Comparison of ENCODE assay signal across 22 mouse cellular contexts in genomic region chr8:122092476-122092875, GRCm38 (mm10).
A peak's percentile ranks its signal among the peaks of the same experiment; 100 is the strongest.
DNase-seq lines count a peak whose midpoint lies in the region; ATAC-seq and TF ChIP-seq lines count a peak whose summit lies in the region.
"Had no signal": no experiment of that assay in that cellular context is flagged by ENCODE, and none has a peak within 500 bp of the region (broad histone marks: within the 10 kb centered on the region; RNA-seq: fewer than 3 reads in every experiment).

No protein-coding gene starts in this region.

- no peaks in the 10 kb centered on the region for H3K36me3 ChIP-seq in embryonic facial prominence, embryonic 12.5 days
- no peaks in the 10 kb centered on the region for H3K36me3 ChIP-seq in embryonic facial prominence, embryonic 10.5 days (replicated peaks)
- no peaks in the 10 kb centered on the region for H3K36me3 ChIP-seq in lung, embryonic 15.5 days
- H3K36me3 ChIP-seq in embryonic facial prominence, embryonic 13.5 days = no peaks in the 10 kb centered on the region
- H3K36me3 ChIP-seq: forebrain, embryonic 12.5 days; G1E; heart, embryonic 13.5 days; hindbrain, embryonic 15.5 days had no signal

- peaks cover 10% of the 10 kb centered on the region for H3K4me1 ChIP-seq in embryonic facial prominence, embryonic 12.5 days
- peaks cover 17% of the 10 kb centered on the region for H3K4me1 ChIP-seq in embryonic facial prominence, embryonic 10.5 days
- peaks cover 13% of the 10 kb centered on the region; the same call in 1 of the 2 replicates for H3K4me1 ChIP-seq in lung, embryonic 15.5 days
- H3K4me1 ChIP-seq in lung, adult 2 months (ENCODE audit: control insufficient read depth, insufficient read depth, low read length) = no peaks in the 10 kb centered on the region
- peaks cover 25% of the 10 kb centered on the region for H3K4me1 ChIP-seq in embryonic facial prominence, embryonic 13.5 days
- H3K4me1 ChIP-seq: heart, embryonic 13.5 days had no signal

- H3K27ac ChIP-seq in embryonic facial prominence, embryonic 12.5 days = 0 out of 2 replicates have a peak overlapping the region, but pooled peaks have one; percentile 51
- H3K27ac ChIP-seq in embryonic facial prominence, embryonic 10.5 days (replicated peaks) = no peak overlapping the region
- peak overlapping the region; percentile 40; the same call in 1 of the 2 replicates for H3K27ac ChIP-seq in lung, embryonic 15.5 days
- H3K27ac ChIP-seq in embryonic facial prominence, embryonic 13.5 days = peak overlapping the region; percentile 52; the same call in 1 of the 2 replicates
- H3K27ac ChIP-seq: forebrain, embryonic 12.5 days; heart, embryonic 13.5 days; hindbrain, embryonic 15.5 days had no signal

- no peak for TF ChIP-seq POLR2A in lung, adult 2 months (IDR thresholded peaks at IDR 0.05; ENCODE audit: borderline replicate concordance, extremely low read depth, low read depth, low read length)

- 75% methylated on average over 5 of the region's 5 CpGs for WGBS in embryonic facial prominence, embryonic 12.5 days
- WGBS in embryonic facial prominence, embryonic 10.5 days = 85% methylated on average over 5 of the region's 5 CpGs
- 33% methylated on average over 5 of the region's 5 CpGs for WGBS in lung, embryonic 15.5 days
- WGBS in lung, adult 2 months = 57% methylated on average over 5 of the region's 5 CpGs
- 74% methylated on average over 5 of the region's 5 CpGs for WGBS in embryonic facial prominence, embryonic 13.5 days

- H3K27me3 ChIP-seq in embryonic facial prominence, embryonic 12.5 days = no peaks in the 10 kb centered on the region
- peaks cover 5% of the 10 kb centered on the region; the same call in 1 of the 2 replicates for H3K27me3 ChIP-seq in embryonic facial prominence, embryonic 10.5 days (replicated peaks; ENCODE audit: low read depth, poor library complexity, severe bottlenecking)
- peaks cover 39% of the 10 kb centered on the region for H3K27me3 ChIP-seq in lung, embryonic 15.5 days
- no peaks in the 10 kb centered on the region for H3K27me3 ChIP-seq in embryonic facial prominence, embryonic 13.5 days
- H3K27me3 ChIP-seq: heart, embryonic 13.5 days; hindbrain, embryonic 15.5 days had no signal

- H3K9me3 ChIP-seq in embryonic facial prominence, embryonic 12.5 days = no peaks in the 10 kb centered on the region
- no peaks in the 10 kb centered on the region for H3K9me3 ChIP-seq in embryonic facial prominence, embryonic 10.5 days
- H3K9me3 ChIP-seq in lung, embryonic 15.5 days = no peaks in the 10 kb centered on the region
- no peaks in the 10 kb centered on the region for H3K9me3 ChIP-seq in embryonic facial prominence, embryonic 13.5 days
- H3K9me3 ChIP-seq: forebrain, embryonic 12.5 days; G1E; heart, embryonic 13.5 days; hindbrain, embryonic 15.5 days had no signal

- H3K4me2 ChIP-seq in embryonic facial prominence, embryonic 12.5 days (replicated peaks) = no peak overlapping the region
- H3K4me2 ChIP-seq in lung, embryonic 15.5 days = no peak overlapping the region
- H3K4me2 ChIP-seq in embryonic facial prominence, embryonic 13.5 days = no peak overlapping the region
- H3K4me2 ChIP-seq: forebrain, embryonic 12.5 days; heart, embryonic 13.5 days; hindbrain, embryonic 15.5 days had no signal

- no peak for TF ChIP-seq CTCF in lung, adult 2 months (IDR thresholded peaks at IDR 0.05; ENCODE audit: insufficient read depth, low read length)

- no peak overlapping the region for H3K9ac ChIP-seq in embryonic facial prominence, embryonic 12.5 days
- no peak overlapping the region for H3K9ac ChIP-seq in lung, embryonic 15.5 days
- no peak overlapping the region for H3K9ac ChIP-seq in embryonic facial prominence, embryonic 13.5 days
- H3K9ac ChIP-seq: forebrain, embryonic 12.5 days; heart, embryonic 13.5 days; hindbrain, embryonic 15.5 days had no signal

- no peak for ATAC-seq in embryonic facial prominence, embryonic 12.5 days (ENCODE audit: insufficient number of reproducible peaks, insufficient read depth, low FRiP score, low TSS enrichment)
- peak; percentile 84; the same call in 1 of the 2 replicates for ATAC-seq in lung, embryonic 15.5 days (ENCODE audit: borderline replicate concordance, extremely low read depth, low FRiP score, low TSS enrichment)
- ATAC-seq in embryonic facial prominence, embryonic 13.5 days (ENCODE audit: insufficient number of reproducible peaks, insufficient read depth, low FRiP score, low TSS enrichment, low read depth) = no peak
- ATAC-seq: CD4-positive, CD25-positive, alpha-beta regulatory T cell, adult 4 months; forebrain, embryonic 16.5 days had no signal

- H3K4me3 ChIP-seq in embryonic facial prominence, embryonic 12.5 days = no peak overlapping the region
- no peak overlapping the region for H3K4me3 ChIP-seq in embryonic facial prominence, embryonic 10.5 days
- H3K4me3 ChIP-seq in lung, embryonic 15.5 days = no peak overlapping the region
- H3K4me3 ChIP-seq in lung, adult 2 months (replicated peaks; ENCODE audit: extremely low read depth, low read depth, low read length) = no peak overlapping the region
- H3K4me3 ChIP-seq in embryonic facial prominence, embryonic 13.5 days = no peak overlapping the region
- H3K4me3 ChIP-seq: forebrain, embryonic 12.5 days; heart, embryonic 13.5 days; hindbrain, embryonic 15.5 days had no signal

- DNase-seq in embryonic facial prominence, embryonic 10.5 days (ENCODE audit: low spot score) = no peak
- DNase-seq in lung, adult 2 months = no peak
- DNase-seq in lung, postnatal 14 days = peak; percentile 10
- no peak for DNase-seq in urinary bladder, adult 18-20 months (ENCODE audit: low spot score in 2 of 2)
- DNase-seq: adrenal gland, adult 8-10 months; adrenal gland, postnatal 36 days; B cell, adult 2 months; cerebellum, adult 11 months; cerebellum, adult 8-10 months; cerebellum, postnatal 14 days; embryo, embryonic 11 days; gastrocnemius, postnatal 14 days; heart, postnatal 36 days had no signal
